Mouse (Mus musculus): ENCODE measurements around the gene Nectin1. TPM values are rescaled to one million over a fixed set of nuclear protein-coding genes. Genes with fewer than 3 reads are reported as not detected.
A peak's percentile ranks its signal among the peaks of the same experiment; 100 is the strongest.

Nectin1 gene
- polyA plus RNA-seq, 1 experiment from 2014 or later = 13.6 TPM

GRCm38 (mm10) chr9:43792681-43793080 lies 48.9 kb downstream of the Nectin1 start:
- H3K36me3 ChIP-seq = peaks cover 66% of the 10 kb centered on the region
- no peak overlapping the region for H3K4me3 ChIP-seq
- no peaks in the 10 kb centered on the region for H3K9me3 ChIP-seq
- H3K4me2 ChIP-seq = no peak overlapping the region
- peaks cover 21% of the 10 kb centered on the region for H3K4me1 ChIP-seq (replicated peaks)
- WGBS = 86% methylated on average over 9 of the region's 9 CpGs
- no peak for ATAC-seq (ENCODE audit: low FRiP score)
- H3K27ac ChIP-seq = no peak overlapping the region
- H3K9ac ChIP-seq = no peak overlapping the region
- no peaks in the 10 kb centered on the region for H3K27me3 ChIP-seq

DNA sequence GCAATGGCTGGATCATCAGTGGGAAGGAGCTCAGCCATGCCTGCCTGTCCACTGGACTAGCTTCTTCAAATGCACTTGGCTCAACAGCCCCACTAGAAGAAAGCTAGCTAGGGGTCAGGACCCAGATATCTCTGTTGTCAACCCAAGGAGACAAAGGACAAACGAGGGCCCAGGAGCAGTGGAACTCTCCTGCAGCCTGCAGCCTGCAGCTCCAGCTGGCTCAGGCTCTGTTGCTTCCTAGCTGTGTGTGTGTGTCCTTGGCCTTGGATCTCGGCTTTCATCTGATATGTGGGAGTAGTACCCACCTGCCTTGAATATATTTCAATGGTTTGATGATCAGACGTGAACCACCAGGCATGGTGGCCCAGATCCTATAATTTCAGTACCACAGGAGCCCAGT lies 49.6 kb downstream of the Nectin1 start:
- WGBS = 79% methylated on average over 3 of the region's 3 CpGs
- H3K9me3 ChIP-seq = no peaks in the 10 kb centered on the region
- H3K4me1 ChIP-seq (replicated peaks) = peaks cover 17% of the 10 kb centered on the region
- H3K4me3 ChIP-seq = no peak overlapping the region
- no peak overlapping the region for H3K4me2 ChIP-seq
- no peak for ATAC-seq (ENCODE audit: low FRiP score)
- no peak overlapping the region for H3K9ac ChIP-seq
- no peaks in the 10 kb centered on the region for H3K27me3 ChIP-seq
- no peak overlapping the region for H3K27ac ChIP-seq
- H3K36me3 ChIP-seq = peaks cover 68% of the 10 kb centered on the region

DNA sequence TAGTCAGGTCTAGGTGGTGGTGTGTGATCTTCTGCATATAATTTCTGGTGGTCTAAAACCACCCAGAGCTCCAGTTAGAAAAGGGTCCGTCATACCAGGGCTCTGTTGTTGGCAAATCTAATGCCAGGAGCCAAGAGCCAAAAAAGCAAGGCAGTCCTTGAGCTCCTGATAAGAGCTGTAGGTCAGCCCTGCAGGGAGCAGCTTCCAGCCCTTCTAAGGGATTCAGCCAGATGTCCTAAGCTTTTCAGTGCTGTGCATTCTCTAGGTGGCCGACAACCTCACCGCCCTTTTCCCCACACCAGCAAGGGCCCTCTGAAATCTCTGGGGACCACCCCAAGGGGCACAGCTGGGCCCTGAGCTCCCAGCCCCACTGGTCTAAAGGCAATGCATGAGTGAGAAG lies 52.2 kb downstream of the Nectin1 start:
- no peaks in the 10 kb centered on the region for H3K27me3 ChIP-seq
- no peak overlapping the region for H3K27ac ChIP-seq
- ATAC-seq (ENCODE audit: low FRiP score) = no peak
- H3K4me2 ChIP-seq = no peak overlapping the region
- 74% methylated on average over 3 of the region's 3 CpGs for WGBS
- H3K9me3 ChIP-seq = no peaks in the 10 kb centered on the region
- peaks cover 11% of the 10 kb centered on the region for H3K4me1 ChIP-seq (replicated peaks)
- H3K4me3 ChIP-seq = no peak overlapping the region
- peaks cover 84% of the 10 kb centered on the region for H3K36me3 ChIP-seq
- no peak overlapping the region for H3K9ac ChIP-seq

GRCm38 (mm10) chr9:43796841-43797740 lies 53.3 kb downstream of the Nectin1 start:
- WGBS = 87% methylated on average over 11 of the region's 11 CpGs
- Histone ChIP-seq H3K4me1 (replicated peaks) (peaks cover 17% of the 10 kb centered on the region), H3K27me3 (no peaks in the 10 kb centered on the region), H3K4me2 (no peak overlapping the region), H3K36me3 (peaks cover 80% of the 10 kb centered on the region), H3K27ac (no peak overlapping the region), H3K9me3 (no peaks in the 10 kb centered on the region), H3K4me3 (no peak overlapping the region), H3K9ac (no peak overlapping the region)
- ATAC-seq (ENCODE audit: low FRiP score) = no peak

DNA sequence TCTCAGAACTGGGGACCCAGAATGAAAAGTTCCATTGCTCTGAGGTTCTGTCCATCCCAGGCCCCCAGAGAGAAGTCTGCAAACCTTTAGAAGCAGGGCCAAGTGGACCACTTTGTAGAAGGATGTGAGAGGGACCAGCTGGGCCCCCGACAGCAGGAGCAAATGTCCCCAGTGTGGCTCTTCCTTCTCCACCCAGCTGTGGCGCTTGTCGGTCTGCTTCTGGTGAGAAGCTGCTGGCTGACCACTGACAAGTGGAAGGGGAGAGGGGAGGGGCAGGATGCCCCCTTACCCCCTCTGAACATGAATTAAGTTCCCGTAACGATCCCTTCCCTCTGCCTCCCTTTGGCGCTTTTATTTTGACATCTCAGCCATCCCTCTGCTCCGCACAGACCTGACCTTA lies 54.0 kb downstream of the Nectin1 start:
- Histone ChIP-seq H3K27ac (no peak overlapping the region), H3K9me3 (no peaks in the 10 kb centered on the region), H3K36me3 (peaks cover 77% of the 10 kb centered on the region), H3K4me2 (no peak overlapping the region), H3K4me1 (replicated peaks) (peaks cover 18% of the 10 kb centered on the region), H3K4me3 (no peak overlapping the region), H3K9ac (no peak overlapping the region), H3K27me3 (no peaks in the 10 kb centered on the region)
- ATAC-seq (ENCODE audit: low FRiP score) = no peak
- WGBS = 73% methylated on average over 7 of the region's 7 CpGs

DNA sequence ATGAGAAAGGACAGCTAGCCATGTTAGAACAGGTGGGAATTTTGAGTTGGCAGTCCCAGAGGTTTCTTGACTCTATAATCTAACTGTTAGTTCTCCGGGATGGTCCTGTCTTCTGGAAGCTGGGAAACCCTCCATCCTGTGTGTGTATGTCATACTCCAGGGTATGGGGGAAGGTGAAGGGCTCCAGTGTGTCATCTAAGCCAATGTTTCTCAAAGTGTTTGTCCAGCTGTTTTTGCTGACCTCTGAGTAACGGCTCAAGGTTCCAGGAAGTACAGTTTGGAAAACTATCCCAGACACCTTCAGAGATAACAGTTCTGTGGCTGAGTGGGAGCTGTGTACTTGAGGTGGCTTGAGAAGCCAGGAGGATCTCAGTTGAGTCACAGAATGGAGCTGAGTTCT lies 56.7 kb downstream of the Nectin1 start:
- 97% methylated on average over 2 of the region's 2 CpGs for WGBS
- H3K4me1 ChIP-seq (replicated peaks) = peaks cover 22% of the 10 kb centered on the region
- H3K4me3 ChIP-seq = no peak overlapping the region
- no peaks in the 10 kb centered on the region for H3K9me3 ChIP-seq
- no peak for ATAC-seq (ENCODE audit: low FRiP score)
- no peaks in the 10 kb centered on the region for H3K27me3 ChIP-seq
- H3K36me3 ChIP-seq = peaks cover 68% of the 10 kb centered on the region
- H3K27ac ChIP-seq = no peak overlapping the region
- H3K9ac ChIP-seq = no peak overlapping the region
- H3K4me2 ChIP-seq = no peak overlapping the region

DNA sequence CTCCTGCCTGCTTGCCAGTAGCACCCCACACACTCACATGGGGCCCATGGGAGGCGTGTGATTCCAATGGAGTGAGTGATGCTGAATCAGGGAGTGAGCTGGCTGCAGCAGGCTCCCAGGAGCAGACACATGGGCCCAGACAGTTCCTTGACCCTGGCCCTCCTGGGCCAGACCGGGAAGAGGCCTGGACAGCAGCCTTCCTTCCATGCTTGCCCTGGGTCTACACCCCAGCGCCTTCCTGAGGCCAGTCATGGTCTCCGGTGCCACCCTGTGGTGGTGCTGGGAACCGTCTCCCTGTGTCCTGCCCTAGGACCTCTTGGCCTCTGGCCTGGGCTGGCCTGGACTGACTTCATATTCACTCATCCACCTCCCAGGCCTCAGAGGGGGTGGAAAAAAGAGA lies 58.1 kb downstream of the Nectin1 start:
- Histone ChIP-seq H3K27ac (no peak overlapping the region), H3K9me3 (no peaks in the 10 kb centered on the region), H3K27me3 (no peaks in the 10 kb centered on the region), H3K4me1 (replicated peaks) (peaks cover 30% of the 10 kb centered on the region), H3K4me2 (no peak overlapping the region), H3K36me3 (peaks cover 67% of the 10 kb centered on the region), H3K4me3 (no peak overlapping the region), H3K9ac (0 out of 2 replicates have a peak overlapping the region, but pooled peaks have one; percentile 19)
- WGBS = 33% methylated on average over 5 of the region's 5 CpGs
- ATAC-seq (ENCODE audit: low FRiP score) = 0 out of 2 replicates have a peak, but pooled peaks have one; percentile 23

GRCm38 (mm10) chr9:43807565-43807964 lies 63.8 kb downstream of the Nectin1 start:
- Histone ChIP-seq H3K4me1 (replicated peaks) (peaks cover 31% of the 10 kb centered on the region), H3K9me3 (no peaks in the 10 kb centered on the region), H3K36me3 (peaks cover 31% of the 10 kb centered on the region), H3K9ac (0 out of 2 replicates have a peak overlapping the region, but pooled peaks have one; percentile 43), H3K4me2 (no peak overlapping the region), H3K4me3 (no peak overlapping the region), H3K27me3 (no peaks in the 10 kb centered on the region), H3K27ac (0 out of 2 replicates have a peak overlapping the region, but pooled peaks have one; percentile 4)
- no peak for ATAC-seq (ENCODE audit: low FRiP score)
- WGBS = 13% methylated on average over 6 of the region's 6 CpGs

DNA sequence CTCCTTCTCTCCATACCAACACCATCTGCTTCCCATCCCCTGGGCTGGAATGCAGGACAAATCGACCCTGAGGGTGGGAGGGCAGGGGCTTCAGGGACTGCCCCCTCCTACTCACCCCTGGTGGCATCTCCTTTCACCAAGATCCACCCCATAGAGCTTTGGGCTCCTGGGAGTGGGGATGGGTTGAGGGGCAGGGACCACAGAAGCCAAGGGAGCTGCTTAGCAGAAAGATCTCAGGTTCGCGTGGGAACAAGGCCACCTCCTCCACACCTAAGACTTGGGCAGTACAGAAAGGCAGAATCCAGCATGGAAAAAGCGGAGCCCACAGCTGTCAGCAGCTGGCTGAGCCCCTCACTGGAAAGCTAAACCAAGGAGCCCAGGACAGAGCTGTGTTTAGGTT lies 64.3 kb downstream of the Nectin1 start:
- Histone ChIP-seq H3K27ac (0 out of 2 replicates have a peak overlapping the region, but pooled peaks have one; percentile 58), H3K9ac (no peak overlapping the region), H3K27me3 (no peaks in the 10 kb centered on the region), H3K9me3 (no peaks in the 10 kb centered on the region), H3K4me3 (no peak overlapping the region), H3K4me2 (no peak overlapping the region), H3K36me3 (peaks cover 27% of the 10 kb centered on the region), H3K4me1 (replicated peaks) (peaks cover 31% of the 10 kb centered on the region)
- ATAC-seq (ENCODE audit: low FRiP score) = 0 out of 2 replicates have a peak, but pooled peaks have one; percentile 34
- 9% methylated on average over 3 of the region's 4 CpGs for WGBS

DNA sequence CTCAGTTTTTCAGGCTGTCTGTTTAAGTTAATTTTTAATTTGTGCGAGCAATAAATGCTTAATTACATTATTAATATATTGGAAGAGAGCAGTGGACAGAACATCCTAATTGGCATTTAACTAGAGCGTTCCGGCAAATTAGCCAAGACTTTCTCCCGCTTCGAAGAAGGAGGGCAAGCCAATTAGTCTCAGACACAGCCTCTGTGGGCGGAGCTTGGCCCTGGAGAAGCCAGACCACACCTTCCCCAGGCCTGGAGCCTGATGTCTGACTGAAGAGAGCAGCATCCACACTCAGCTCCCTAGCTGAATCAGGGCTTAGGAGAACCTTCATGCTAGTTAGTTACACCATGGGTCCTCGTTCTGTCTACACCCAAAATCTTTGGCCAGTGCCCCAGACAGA lies 64.8 kb downstream of the Nectin1 start:
- H3K9me3 ChIP-seq = no peaks in the 10 kb centered on the region
- no peak overlapping the region for H3K9ac ChIP-seq
- 18% methylated on average over 7 of the region's 7 CpGs for WGBS
- H3K4me1 ChIP-seq (replicated peaks) = peaks cover 31% of the 10 kb centered on the region
- no peak overlapping the region for H3K4me2 ChIP-seq
- H3K27ac ChIP-seq = no peak overlapping the region
- no peaks in the 10 kb centered on the region for H3K27me3 ChIP-seq
- no peak overlapping the region for H3K4me3 ChIP-seq
- peaks cover 23% of the 10 kb centered on the region for H3K36me3 ChIP-seq
- ATAC-seq (ENCODE audit: low FRiP score) = no peak

- no peak for ATAC-seq (ENCODE audit: low FRiP score)
- WGBS = 79% methylated on average over 2 of the region's 2 CpGs
- H3K4me3 ChIP-seq = no peak overlapping the region
These were observed 69.4 kb downstream of the Nectin1 start for GRCm38 (mm10) chr9:43813156-43813555.

DNA sequence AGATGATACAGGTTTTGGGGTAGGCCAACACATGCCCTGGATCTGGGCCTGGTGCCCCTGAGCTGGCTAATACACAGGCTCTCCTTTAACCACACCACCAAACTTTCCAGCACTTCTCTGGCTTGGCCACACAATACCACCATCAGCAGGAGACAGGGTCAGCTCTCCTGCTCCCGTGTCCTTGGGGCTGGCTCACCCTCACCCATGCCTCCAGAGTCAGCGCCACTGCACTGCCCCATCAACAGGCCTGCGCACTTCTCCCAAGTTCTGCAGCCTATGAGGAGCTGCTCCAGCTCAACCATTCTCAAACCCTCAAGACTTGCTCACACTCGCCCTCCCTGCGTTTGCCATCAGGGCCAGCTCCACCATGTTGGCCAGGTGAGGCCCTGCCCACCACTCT lies 78.4 kb downstream of the Nectin1 start:
- no peak for ATAC-seq (ENCODE audit: low FRiP score)
- H3K9ac ChIP-seq = no peak overlapping the region
- no peak overlapping the region for H3K4me3 ChIP-seq
- no peak overlapping the region for H3K27ac ChIP-seq
- 95% methylated on average over 5 of the region's 5 CpGs for WGBS
- no peaks in the 10 kb centered on the region for H3K36me3 ChIP-seq
- H3K4me2 ChIP-seq = no peak overlapping the region
- peaks cover 16% of the 10 kb centered on the region for H3K4me1 ChIP-seq (replicated peaks)
- H3K9me3 ChIP-seq = no peaks in the 10 kb centered on the region
- no peaks in the 10 kb centered on the region for H3K27me3 ChIP-seq

More at GRCm38 (mm10) chr9:43813156-43813555, 69.4 kb downstream of the Nectin1 start:
- Histone ChIP-seq H3K4me2 (no peak overlapping the region), H3K9ac (no peak overlapping the region), H3K4me1 (replicated peaks) (peaks cover 7% of the 10 kb centered on the region), H3K36me3 (no peaks in the 10 kb centered on the region), H3K27me3 (no peaks in the 10 kb centered on the region), H3K9me3 (no peaks in the 10 kb centered on the region), H3K27ac (no peak overlapping the region)

- no peak overlapping the region for H3K27ac ChIP-seq
- H3K4me2 ChIP-seq = no peak overlapping the region
- H3K36me3 ChIP-seq = no peaks in the 10 kb centered on the region
- H3K4me1 ChIP-seq (replicated peaks) = peaks cover 32% of the 10 kb centered on the region
- ATAC-seq (ENCODE audit: low FRiP score) = no peak
- WGBS = 87% methylated on average over 5 of the region's 5 CpGs
- H3K9ac ChIP-seq = no peak overlapping the region
- H3K9me3 ChIP-seq = no peaks in the 10 kb centered on the region
- no peak overlapping the region for H3K4me3 ChIP-seq
- H3K27me3 ChIP-seq = no peaks in the 10 kb centered on the region
These were observed 81.4 kb downstream of the Nectin1 start for GRCm38 (mm10) chr9:43825178-43825577.
